Mouse (Mus musculus): ENCODE measurements at regions not wholly inside any gene's neighbourhood (a gene's known extent, or its start where the extent isn't known, plus 50 kb on each side); places are given as distances from the start of the nearest gene placed in this dataset.

DNA sequence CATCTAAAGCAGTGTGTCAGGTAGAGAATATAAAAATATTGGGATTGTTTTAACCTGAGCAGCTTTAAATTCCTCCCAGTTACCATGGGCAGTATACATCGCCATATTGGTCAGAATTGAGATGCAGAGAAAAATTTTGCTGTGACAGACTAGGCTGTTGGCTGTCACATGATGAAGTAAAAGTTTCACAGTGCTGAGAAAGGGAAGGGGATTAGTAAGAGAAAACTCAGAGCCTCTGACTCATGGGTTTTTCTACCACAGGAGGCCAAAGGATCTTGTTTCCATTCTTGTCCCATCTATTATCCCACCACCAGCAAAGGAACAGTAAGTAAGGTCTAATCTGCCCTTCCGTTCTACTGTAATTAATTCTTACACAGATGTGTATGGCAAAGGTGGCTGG, 191.8 kb upstream of the Agr3 start:
- no peaks in the 10 kb centered on the region for H3K36me3 ChIP-seq (ENCODE audit: insufficient read depth)
- ATAC-seq (ENCODE audit: insufficient read depth) (no peak), DNase-seq (no peak)
- TF ChIP-seq CTCF (IDR thresholded peaks at IDR 0.05; ENCODE audit: low read depth) = no peak
- no peak overlapping the region for H3K9ac ChIP-seq
- no peak overlapping the region for H3K27ac ChIP-seq (ENCODE audit: low read depth)
- 86% methylated on average over 2 of the region's 2 CpGs for WGBS
- no peak overlapping the region for H3K4me2 ChIP-seq
- no peaks in the 10 kb centered on the region for H3K4me1 ChIP-seq (ENCODE audit: insufficient read depth)
- no peaks in the 10 kb centered on the region for H3K9me3 ChIP-seq (ENCODE audit: low read depth, low read length)
- no peaks in the 10 kb centered on the region for H3K27me3 ChIP-seq (ENCODE audit: insufficient read depth, low read length)
- H3K4me3 ChIP-seq (ENCODE audit: low read depth, low read length) = no peak overlapping the region

GRCm38 (mm10) chr12:35725910-35726309, 191.1 kb upstream of the Ahr start:
- no peak for TF ChIP-seq CTCF (IDR thresholded peaks at IDR 0.05; ENCODE audit: low read depth)
- H3K27ac ChIP-seq (ENCODE audit: low read depth) = no peak overlapping the region
- H3K4me3 ChIP-seq (ENCODE audit: low read depth, low read length) = no peak overlapping the region
- H3K4me1 ChIP-seq (ENCODE audit: insufficient read depth) = no peaks in the 10 kb centered on the region
- ATAC-seq (ENCODE audit: insufficient read depth) (no peak), DNase-seq (no peak)
- H3K4me2 ChIP-seq = no peak overlapping the region
- no peaks in the 10 kb centered on the region for H3K36me3 ChIP-seq (ENCODE audit: insufficient read depth)
- H3K9me3 ChIP-seq (ENCODE audit: low read depth, low read length) = no peaks in the 10 kb centered on the region
- 63% methylated on average over 1 of the region's 1 CpGs for WGBS
- H3K9ac ChIP-seq = no peak overlapping the region
- no peaks in the 10 kb centered on the region for H3K27me3 ChIP-seq (ENCODE audit: insufficient read depth, low read length)

- no peaks in the 10 kb centered on the region for H3K9me3 ChIP-seq (ENCODE audit: low read depth, low read length)
- no peak overlapping the region for H3K9ac ChIP-seq
- DNase-seq (no peak), ATAC-seq (ENCODE audit: insufficient read depth) (no peak)
- TF ChIP-seq CTCF (IDR thresholded peaks at IDR 0.05; ENCODE audit: low read depth) = no peak
- H3K27ac ChIP-seq (ENCODE audit: low read depth) = no peak overlapping the region
- H3K4me1 ChIP-seq (ENCODE audit: insufficient read depth) = no peaks in the 10 kb centered on the region
- no peaks in the 10 kb centered on the region for H3K36me3 ChIP-seq (ENCODE audit: insufficient read depth)
- no peak overlapping the region for H3K4me3 ChIP-seq (ENCODE audit: low read depth, low read length)
- no peaks in the 10 kb centered on the region for H3K27me3 ChIP-seq (ENCODE audit: insufficient read depth, low read length)
- 74% methylated on average over 4 of the region's 4 CpGs for WGBS
- H3K4me2 ChIP-seq = no peak overlapping the region
Measured at GRCm38 (mm10) chr12:35724132-35724531, 189.3 kb upstream of the Ahr start.

DNA sequence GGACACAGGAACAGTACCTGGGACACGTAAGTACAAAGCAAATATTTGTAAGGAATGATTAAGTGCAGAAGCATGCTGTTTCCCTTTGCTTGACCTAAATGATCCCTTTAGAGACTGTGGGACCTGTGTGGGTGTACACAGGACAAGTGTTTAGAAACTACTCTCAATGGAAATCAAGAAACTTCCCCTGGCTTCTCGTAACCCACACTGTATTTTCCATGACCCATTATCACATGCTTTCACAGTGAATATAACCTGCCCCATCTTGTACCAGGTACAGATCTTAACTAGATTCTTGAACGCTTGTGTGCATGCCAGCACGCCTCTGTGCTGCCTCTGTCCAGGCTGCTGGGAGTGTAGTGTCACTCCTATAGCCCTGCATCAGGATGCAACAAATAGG, 177.8 kb upstream of the Ahr start:
- H3K36me3 ChIP-seq (ENCODE audit: insufficient read depth) = no peaks in the 10 kb centered on the region
- H3K4me3 ChIP-seq (ENCODE audit: low read depth, low read length) = no peak overlapping the region
- 58% methylated on average over 4 of the region's 4 CpGs for WGBS
- no peak overlapping the region for H3K27ac ChIP-seq (ENCODE audit: low read depth)
- no peaks in the 10 kb centered on the region for H3K27me3 ChIP-seq (ENCODE audit: insufficient read depth, low read length)
- no peak for TF ChIP-seq CTCF (IDR thresholded peaks at IDR 0.05; ENCODE audit: low read depth)
- H3K4me1 ChIP-seq (ENCODE audit: insufficient read depth) = no peaks in the 10 kb centered on the region
- H3K9me3 ChIP-seq (ENCODE audit: low read depth, low read length) = no peaks in the 10 kb centered on the region
- no peak for DNase-seq
- H3K4me2 ChIP-seq = no peak overlapping the region
- no peak for ATAC-seq (ENCODE audit: insufficient read depth)
- no peak overlapping the region for H3K9ac ChIP-seq

DNA sequence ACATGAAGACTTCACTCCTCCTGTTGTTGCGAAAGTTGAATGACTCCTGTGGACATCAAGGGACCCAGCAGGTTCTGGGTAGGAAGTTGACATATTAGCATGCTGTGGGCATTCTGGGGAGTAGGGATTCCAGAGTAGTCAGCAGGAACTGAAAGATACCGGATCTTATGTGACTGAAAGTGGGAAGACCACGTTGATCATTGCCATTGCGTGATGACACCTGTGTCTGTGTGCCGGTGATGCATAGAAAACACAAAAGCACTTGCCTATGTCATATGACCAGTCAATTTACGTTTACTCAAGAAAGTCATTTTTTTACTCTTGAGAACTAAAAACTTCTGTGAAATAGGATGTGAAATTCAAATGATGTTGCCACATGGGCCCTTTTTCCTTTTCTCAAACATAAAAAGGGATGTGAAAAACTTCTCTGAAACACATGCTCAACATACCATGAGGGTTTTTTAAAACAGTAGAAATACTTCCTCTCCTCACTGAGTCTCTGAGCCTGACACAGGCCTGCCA, 176.8 kb upstream of the Ahr start:
- Histone ChIP-seq H3K27ac (ENCODE audit: low read depth) (no peak overlapping the region), H3K4me2 (no peak overlapping the region), H3K9ac (no peak overlapping the region), H3K36me3 (ENCODE audit: insufficient read depth) (no peaks in the 10 kb centered on the region), H3K4me1 (ENCODE audit: insufficient read depth) (no peaks in the 10 kb centered on the region), H3K9me3 (ENCODE audit: low read depth, low read length) (no peaks in the 10 kb centered on the region), H3K4me3 (ENCODE audit: low read depth, low read length) (no peak overlapping the region), H3K27me3 (ENCODE audit: insufficient read depth, low read length) (no peaks in the 10 kb centered on the region)
- 86% methylated on average over 6 of the region's 6 CpGs for WGBS
- ATAC-seq (ENCODE audit: insufficient read depth) = no peak
- TF ChIP-seq CTCF (IDR thresholded peaks at IDR 0.05; ENCODE audit: low read depth) = no peak
- DNase-seq = no peak

DNA sequence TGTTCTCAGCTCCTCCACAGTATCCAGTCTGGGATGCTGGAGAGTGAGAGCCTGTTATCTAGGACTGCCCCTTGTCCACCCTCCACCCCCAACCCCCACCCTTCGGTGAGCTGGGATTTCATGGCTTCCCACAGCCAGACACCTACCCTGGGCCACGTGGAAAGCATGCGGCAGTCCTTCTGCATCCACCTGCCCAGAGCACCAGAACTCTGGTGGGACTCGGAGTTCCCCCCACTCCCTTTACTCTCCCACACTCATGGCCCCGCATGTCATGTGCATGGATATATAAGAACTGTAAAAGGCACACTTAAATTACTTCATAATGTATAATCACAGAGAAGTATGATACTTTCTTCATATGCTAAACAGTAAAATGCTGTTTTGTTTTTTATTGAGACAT, 175.5 kb upstream of the Ahr start:
- 64% methylated on average over 5 of the region's 5 CpGs for WGBS
- DNase-seq (no peak), ATAC-seq (ENCODE audit: insufficient read depth) (no peak)
- H3K27me3 ChIP-seq (ENCODE audit: insufficient read depth, low read length) = no peaks in the 10 kb centered on the region
- no peaks in the 10 kb centered on the region for H3K36me3 ChIP-seq (ENCODE audit: insufficient read depth)
- no peak overlapping the region for H3K27ac ChIP-seq (ENCODE audit: low read depth)
- H3K4me3 ChIP-seq (ENCODE audit: low read depth, low read length) = no peak overlapping the region
- no peak overlapping the region for H3K4me2 ChIP-seq
- no peaks in the 10 kb centered on the region for H3K9me3 ChIP-seq (ENCODE audit: low read depth, low read length)
- no peaks in the 10 kb centered on the region for H3K4me1 ChIP-seq (ENCODE audit: insufficient read depth)
- TF ChIP-seq CTCF (IDR thresholded peaks at IDR 0.05; ENCODE audit: low read depth) = no peak
- no peak overlapping the region for H3K9ac ChIP-seq

DNA sequence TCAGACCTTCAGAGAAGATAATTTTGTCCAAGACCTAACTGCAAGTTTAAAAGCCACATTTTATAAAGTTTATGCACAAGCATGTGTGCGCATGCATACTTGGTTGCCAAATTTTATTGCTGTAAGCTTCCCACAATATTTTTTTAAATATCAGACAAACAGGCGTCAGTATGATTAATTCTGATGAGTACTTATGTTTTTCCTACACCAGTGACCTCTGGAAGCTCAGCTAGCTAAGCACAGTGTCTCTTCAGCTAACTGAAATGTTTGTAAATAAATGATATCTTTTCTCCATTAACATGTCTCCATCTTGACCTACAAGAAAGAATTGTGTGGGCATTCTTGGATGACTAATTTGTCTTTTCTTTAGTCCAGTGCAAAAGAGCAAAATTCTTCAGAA, 168.6 kb upstream of the Ahr start:
- Histone ChIP-seq H3K27me3 (ENCODE audit: insufficient read depth, low read length) (no peaks in the 10 kb centered on the region), H3K9me3 (ENCODE audit: low read depth, low read length) (no peaks in the 10 kb centered on the region), H3K9ac (no peak overlapping the region), H3K4me2 (no peak overlapping the region), H3K4me1 (ENCODE audit: insufficient read depth) (no peaks in the 10 kb centered on the region), H3K27ac (ENCODE audit: low read depth) (no peak overlapping the region), H3K36me3 (ENCODE audit: insufficient read depth) (no peaks in the 10 kb centered on the region), H3K4me3 (ENCODE audit: low read depth, low read length) (no peak overlapping the region)
- ATAC-seq (ENCODE audit: insufficient read depth) = peak; percentile 66; the same call in 1 of the 2 replicates
- WGBS = 36% methylated on average over 2 of the region's 2 CpGs
- peak; percentile 81 for DNase-seq
- no peak for TF ChIP-seq CTCF (IDR thresholded peaks at IDR 0.05; ENCODE audit: low read depth)

- no peak overlapping the region for H3K4me2 ChIP-seq
- H3K36me3 ChIP-seq (ENCODE audit: insufficient read depth) = no peaks in the 10 kb centered on the region
- no peaks in the 10 kb centered on the region for H3K9me3 ChIP-seq (ENCODE audit: low read depth, low read length)
- no peak for TF ChIP-seq CTCF (IDR thresholded peaks at IDR 0.05; ENCODE audit: low read depth)
- WGBS = 40% methylated on average over 7 of the region's 7 CpGs
- ATAC-seq (ENCODE audit: insufficient read depth) (no peak), DNase-seq (peak; percentile 43)
- H3K27me3 ChIP-seq (ENCODE audit: insufficient read depth, low read length) = no peaks in the 10 kb centered on the region
- H3K4me3 ChIP-seq (ENCODE audit: low read depth, low read length) = no peak overlapping the region
- no peaks in the 10 kb centered on the region for H3K4me1 ChIP-seq (ENCODE audit: insufficient read depth)
- H3K9ac ChIP-seq = no peak overlapping the region
- H3K27ac ChIP-seq (ENCODE audit: low read depth) = no peak overlapping the region
Measured at GRCm38 (mm10) chr12:35702674-35703073, 167.8 kb upstream of the Ahr start.

Data from lung, embryonic 14.5 days (tissue).